Mouse (Mus musculus): ENCODE results near the gene Pvr. TPM values are rescaled to one million over a fixed set of nuclear protein-coding genes. Genes with fewer than 3 reads are reported as not detected.

Pvr gene
- total RNA-seq (2014; rRNA removed) (5.1 and 7.6 TPM in 2 replicates), polyA plus RNA-seq (2012; rRNA removed) (3.4 and 6.8 TPM in 2 replicates)

- under 1% methylated on average over 60 of the region's 60 CpGs for WGBS
- DNase-seq (ENCODE audit: extremely low read depth, low read depth, low spot score) = peak; percentile 82
- H3K27ac ChIP-seq (replicated peaks; ENCODE audit: insufficient read depth, low read depth, low read length) = peak within 1 kb of the TSS; percentile 53
These were observed at the start of gene Pvr for GRCm38 (mm10) chr7:19920506-19921261. Gene Pvr (minus strand): TSS chr7:19921160.

DNA sequence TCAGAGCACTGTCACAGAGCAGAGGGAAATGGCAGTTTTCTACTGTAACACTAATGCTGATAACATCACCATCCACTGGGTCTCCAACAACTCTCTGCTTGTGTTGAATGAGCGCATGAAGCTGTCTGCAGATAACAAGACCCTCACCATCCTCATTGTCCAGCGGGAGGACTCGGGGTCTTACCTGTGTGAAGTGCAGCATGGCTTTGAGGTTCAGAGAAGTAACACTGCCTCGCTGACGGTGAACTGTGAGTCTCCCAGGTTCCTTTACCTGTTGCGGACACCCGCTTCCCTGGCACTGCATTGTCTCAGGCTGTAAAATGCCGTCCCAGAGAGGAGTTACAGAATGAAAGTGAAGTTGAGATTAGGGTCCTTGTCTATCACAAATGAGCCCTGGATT lies 49.2 kb upstream of the Pvr start:
- no peak overlapping the region for H3K9ac ChIP-seq (ENCODE audit: low read depth, low read length)
- TF ChIP-seq POLR2A (IDR thresholded peaks at IDR 0.05; ENCODE audit: extremely low read depth, insufficient read depth, low read length) = no peak
- no peaks in the 10 kb centered on the region for H3K36me3 ChIP-seq (ENCODE audit: control insufficient read depth, insufficient read depth, low read length)
- H3K27ac ChIP-seq (replicated peaks; ENCODE audit: insufficient read depth, low read depth, low read length) = no peak overlapping the region
- no peak for DNase-seq (ENCODE audit: extremely low read depth, low read depth, low spot score)
- H3K27me3 ChIP-seq (ENCODE audit: control insufficient read depth, insufficient read depth, low read length) = no peaks in the 10 kb centered on the region
- H3K4me1 ChIP-seq (ENCODE audit: control insufficient read depth, insufficient read depth, low read length) = no peaks in the 10 kb centered on the region; the same call in 1 of the 2 replicates
- WGBS = 90% methylated on average over 8 of the region's 8 CpGs
- H3K79me2 ChIP-seq (ENCODE audit: control insufficient read depth, insufficient read depth, low read length) = no peaks in the 10 kb centered on the region
- no peak overlapping the region for H3K4me3 ChIP-seq (ENCODE audit: insufficient read depth, low read depth, low read length)

More at GRCm38 (mm10) chr7:19920506-19921261, at the start of gene Pvr:
- no peaks in the 10 kb centered on the region for H3K27me3 ChIP-seq (ENCODE audit: control insufficient read depth, insufficient read depth, low read length)
- H3K4me1 ChIP-seq (ENCODE audit: control insufficient read depth, insufficient read depth, low read length) = peaks cover 6% of the 10 kb centered on the region
- peak within 1 kb of the TSS; percentile 74 for H3K9ac ChIP-seq (ENCODE audit: low read depth, low read length)
- no peaks in the 10 kb centered on the region for H3K79me2 ChIP-seq (ENCODE audit: control insufficient read depth, insufficient read depth, low read length)
- TF ChIP-seq CTCF (IDR thresholded peaks at IDR 0.05; ENCODE audit: low read depth, low read length) (peak; percentile 36; the same call in 1 of the 2 replicates), POLR2A (IDR thresholded peaks at IDR 0.05; ENCODE audit: extremely low read depth, insufficient read depth, low read length) (0 out of 2 replicates have a peak, but pooled peaks have one; percentile 58)
- H3K4me3 ChIP-seq (ENCODE audit: insufficient read depth, low read depth, low read length) = peak within 1 kb of the TSS; percentile 61
- H3K36me3 ChIP-seq (ENCODE audit: control insufficient read depth, insufficient read depth, low read length) = 0 out of 2 replicates have a peak, but pooled peaks cover 6% of the 10 kb centered on the region

- H3K27ac ChIP-seq (replicated peaks; ENCODE audit: insufficient read depth, low read depth, low read length) = no peak overlapping the region
- no peaks in the 10 kb centered on the region for H3K27me3 ChIP-seq (ENCODE audit: control insufficient read depth, insufficient read depth, low read length)
- no peak overlapping the region for H3K9ac ChIP-seq (ENCODE audit: low read depth, low read length)
- H3K4me3 ChIP-seq (ENCODE audit: insufficient read depth, low read depth, low read length) = no peak overlapping the region
- H3K36me3 ChIP-seq (ENCODE audit: control insufficient read depth, insufficient read depth, low read length) = no peaks in the 10 kb centered on the region
- TF ChIP-seq CTCF (IDR thresholded peaks at IDR 0.05; ENCODE audit: low read depth, low read length) (no peak), POLR2A (IDR thresholded peaks at IDR 0.05; ENCODE audit: extremely low read depth, insufficient read depth, low read length) (no peak)
- H3K4me1 ChIP-seq (ENCODE audit: control insufficient read depth, insufficient read depth, low read length) = no peaks in the 10 kb centered on the region; the same call in 1 of the 2 replicates
- H3K79me2 ChIP-seq (ENCODE audit: control insufficient read depth, insufficient read depth, low read length) = no peaks in the 10 kb centered on the region
- no peak for DNase-seq (ENCODE audit: extremely low read depth, low read depth, low spot score)
- 86% methylated on average over 4 of the region's 4 CpGs for WGBS
These were observed 48.7 kb upstream of the Pvr start for GRCm38 (mm10) chr7:19969541-19970090.

- Histone ChIP-seq H3K4me1 (ENCODE audit: control insufficient read depth, insufficient read depth, low read length) (no peaks in the 10 kb centered on the region; the same call in 1 of the 2 replicates), H3K4me3 (ENCODE audit: insufficient read depth, low read depth, low read length) (no peak overlapping the region), H3K36me3 (ENCODE audit: control insufficient read depth, insufficient read depth, low read length) (no peaks in the 10 kb centered on the region), H3K79me2 (ENCODE audit: control insufficient read depth, insufficient read depth, low read length) (no peaks in the 10 kb centered on the region), H3K27me3 (ENCODE audit: control insufficient read depth, insufficient read depth, low read length) (no peaks in the 10 kb centered on the region), H3K27ac (replicated peaks; ENCODE audit: insufficient read depth, low read depth, low read length) (no peak overlapping the region), H3K9ac (ENCODE audit: low read depth, low read length) (no peak overlapping the region)
- DNase-seq (ENCODE audit: extremely low read depth, low read depth, low spot score) = no peak
- TF ChIP-seq POLR2A (IDR thresholded peaks at IDR 0.05; ENCODE audit: extremely low read depth, insufficient read depth, low read length) (no peak), CTCF (IDR thresholded peaks at IDR 0.05; ENCODE audit: low read depth, low read length) (no peak)
- WGBS = 71% methylated on average over 3 of the region's 3 CpGs
These were observed 48.1 kb upstream of the Pvr start for GRCm38 (mm10) chr7:19969106-19969505.

- H3K27ac ChIP-seq (replicated peaks; ENCODE audit: insufficient read depth, low read depth, low read length) = no peak within 1 kb of the TSS
- no peak within 1 kb of the TSS for H3K4me3 ChIP-seq (ENCODE audit: insufficient read depth, low read depth, low read length)
- no peaks in the 10 kb centered on the region for H3K79me2 ChIP-seq (ENCODE audit: control insufficient read depth, insufficient read depth, low read length)
- no peak within 1 kb of the TSS for H3K9ac ChIP-seq (ENCODE audit: low read depth, low read length)
- no peaks in the 10 kb centered on the region for H3K27me3 ChIP-seq (ENCODE audit: control insufficient read depth, insufficient read depth, low read length)
- H3K36me3 ChIP-seq (ENCODE audit: control insufficient read depth, insufficient read depth, low read length) = no peaks in the 10 kb centered on the region
- no peaks in the 10 kb centered on the region; the same call in 1 of the 2 replicates for H3K4me1 ChIP-seq (ENCODE audit: control insufficient read depth, insufficient read depth, low read length)
- TF ChIP-seq POLR2A (IDR thresholded peaks at IDR 0.05; ENCODE audit: extremely low read depth, insufficient read depth, low read length) = no peak
- no peak for TF ChIP-seq CTCF (IDR thresholded peaks at IDR 0.05; ENCODE audit: low read depth, low read length)
- WGBS = 54% methylated on average over 7 of the region's 7 CpGs
- peak; percentile 74 for DNase-seq (ENCODE audit: extremely low read depth, low read depth, low spot score)
These were observed 44.1 kb upstream of the Pvr start, which contains the start of gene Ceacam20 for GRCm38 (mm10) chr7:19964985-19965579. Gene Ceacam20 (plus strand): TSS chr7:19965412.
